Mouse (Mus musculus) brain, embryonic 14.5 days (tissue): ENCODE data around the gene Nr3c2.

ENCODE experiments used
- CTCF ChIP-seq: fragments of 200-500 bp; IDR thresholded peaks from 2 replicates; pipeline ENCODE4 v1.5.1; 2012; ENCODE audit warnings: inconsistent platforms, mild to moderate bottlenecking, moderate library complexity, borderline replicate concordance; ENCODE audit not compliant: insufficient read depth, insufficient read length; ENCODE audit errors: extremely low read depth
- POLR2A ChIP-seq: fragments of 200-500 bp; IDR thresholded peaks from 2 replicates; pipeline ENCODE4 v1.6.1; 2012; ENCODE audit warnings: mild to moderate bottlenecking, inconsistent platforms, borderline replicate concordance; ENCODE audit not compliant: poor library complexity, insufficient read depth, insufficient read length, severe bottlenecking; ENCODE audit errors: extremely low read depth

DNA sequence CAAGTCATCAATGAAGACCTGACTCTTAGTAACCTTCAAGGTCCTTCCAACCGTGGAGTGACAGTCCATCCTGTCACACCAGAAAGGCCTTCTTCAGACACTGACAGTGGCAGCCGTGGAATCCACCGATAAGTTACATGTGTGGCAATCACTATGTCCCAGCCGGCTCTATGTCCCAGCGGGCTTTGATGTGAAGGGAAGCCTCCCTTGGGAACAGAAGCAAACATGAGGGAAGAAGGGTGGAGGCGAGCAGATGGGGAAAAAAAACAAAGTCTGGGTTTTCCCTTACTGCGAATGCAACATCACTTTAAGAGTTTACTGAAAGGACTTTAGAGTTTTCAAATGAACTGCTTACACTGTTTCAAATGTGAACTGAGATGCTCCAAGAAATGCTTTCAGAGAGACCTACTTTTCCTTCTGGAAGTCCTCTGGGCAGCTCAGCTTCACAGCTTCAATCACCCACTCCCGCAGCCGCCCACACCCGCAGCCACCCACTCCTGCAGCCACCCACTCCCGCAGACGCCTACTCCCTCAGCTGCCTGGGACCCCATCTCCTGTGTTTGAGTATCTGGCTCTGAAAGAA is 273.9 kb downstream of the Nr3c2 start:
- TF ChIP-seq CTCF (no peak), POLR2A (no peak)
